Comparison of ENCODE assay signal across 11 mouse cellular contexts in the genomic region with DNA sequence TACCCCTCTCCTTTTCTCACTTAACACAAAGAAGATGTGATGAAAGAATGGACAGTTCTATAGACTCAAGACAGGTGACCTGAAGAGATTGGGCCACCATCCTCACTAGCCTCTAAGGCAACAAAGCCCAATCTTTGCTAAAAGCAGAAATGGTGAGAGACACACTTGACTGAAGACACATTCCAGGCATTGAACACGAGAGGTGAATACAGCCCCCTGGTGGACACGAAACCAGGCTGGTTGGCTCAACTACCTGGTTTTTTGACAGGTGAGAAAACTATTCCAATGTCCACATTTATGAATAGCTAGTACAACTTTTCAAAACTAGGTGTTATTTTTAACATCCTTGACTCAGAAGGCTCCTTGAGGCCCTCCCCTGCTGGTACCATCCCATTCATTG. TPM values are rescaled to one million over a fixed set of nuclear protein-coding genes. Genes with fewer than 3 reads are reported as not detected.
DNase-seq lines count a peak whose midpoint lies in the region; TF ChIP-seq lines count a peak whose summit lies in the region.
"Had no signal": no experiment of that assay in that cellular context is flagged by ENCODE, and none has a peak within 500 bp of the region (broad histone marks: within the 10 kb centered on the region; RNA-seq: fewer than 3 reads in every experiment).

No protein-coding gene starts in this region.

- no peak overlapping the region for H3K27ac ChIP-seq in left cerebral cortex, adult 2 months
- no peak overlapping the region for H3K27ac ChIP-seq in small intestine, adult 2 months (ENCODE audit: insufficient read depth, low read depth, low read length)
- H3K27ac ChIP-seq: embryonic facial prominence, embryonic 13.5 days; heart, embryonic 13.5 days; midbrain, embryonic 13.5 days had no signal

- intact Hi-C loops in left cerebral cortex, adult 2 months (cut with DNase I): no loop called here
- intact Hi-C loops in left cerebral cortex, postnatal 25 days (cut with DNase I): no loop called here
- intact Hi-C loops in gastrocnemius, postnatal 14 days (cut with DNase I; ENCODE audit: low total_unique reads): no loop called here

- H3K4me1 ChIP-seq in small intestine, adult 2 months (ENCODE audit: control insufficient read depth, insufficient read depth, insufficient read length, low read length): no peaks in the 10 kb centered on the region
- H3K4me1 ChIP-seq: embryonic facial prominence, embryonic 13.5 days; midbrain, embryonic 13.5 days had no signal

- peaks cover 7% of the 10 kb centered on the region for H3K36me3 ChIP-seq in small intestine, adult 2 months (ENCODE audit: control insufficient read depth, insufficient read depth, low read length)
- H3K36me3 ChIP-seq: midbrain, embryonic 13.5 days had no signal

- H3K4me3 ChIP-seq in left cerebral cortex, adult 2 months: no peak overlapping the region
- H3K4me3 ChIP-seq in small intestine, adult 2 months (ENCODE audit: low read depth, low read length): no peak overlapping the region
- H3K4me3 ChIP-seq: embryonic facial prominence, embryonic 13.5 days; heart, embryonic 13.5 days; midbrain, embryonic 13.5 days had no signal

- TF ChIP-seq CTCF in left cerebral cortex, adult 2 months (IDR thresholded peaks at IDR 0.05): peak; percentile 31
- TF ChIP-seq CTCF in small intestine, adult 2 months (IDR thresholded peaks at IDR 0.05; ENCODE audit: extremely low read depth, insufficient read length, insufficient replicate concordance, low read depth, low read length): peak; percentile 25; the same call in 1 of the 2 replicates

- 60% methylated on average over 2 of the region's 2 CpGs for WGBS in small intestine, adult 2 months

- peak; percentile 12 to 18 for DNase-seq in adrenal gland, postnatal 36 days
- no peak for DNase-seq in adrenal gland, postnatal 25 days
- no peak for DNase-seq in left cerebral cortex, adult 2 months (ENCODE audit: extremely low spot score in 1 of 2, low spot score in 2 of 2)
- DNase-seq in left cerebral cortex, postnatal 25 days (ENCODE audit: low spot score in 2 of 2): no peak
- peak; percentile 63 for DNase-seq in kidney, adult 9 months
- DNase-seq in cerebellum, postnatal 36 days: no peak
- DNase-seq in gastrocnemius, postnatal 14 days: no peak

- no peaks in the 10 kb centered on the region for H3K27me3 ChIP-seq in small intestine, adult 2 months (ENCODE audit: control insufficient read depth, insufficient read depth, low read length)
- H3K27me3 ChIP-seq: embryonic facial prominence, embryonic 13.5 days; heart, embryonic 13.5 days; midbrain, embryonic 13.5 days had no signal

- TF ChIP-seq POLR2A in small intestine, adult 2 months (IDR thresholded peaks at IDR 0.05; ENCODE audit: low read depth, low read length): no peak

RNA-seq across cellular contexts. Expression of a gene that starts 43.1 kb away (rescaled TPM):
- 10 to 100 TPM; 25.8 to 27.3 TPM for total RNA-seq in adrenal gland, postnatal 36 days (2021)
- total RNA-seq in adrenal gland, postnatal 25 days (2021): 30.9 and 34.2 TPM in 2 replicates
- total RNA-seq in left cerebral cortex, adult 2 months (2021): 100 to 1,000 TPM; 185 to 196 TPM
- total RNA-seq in left cerebral cortex, postnatal 25 days (2021): 100 to 1,000 TPM; 185 to 191 TPM
- 6.5 and 8.7 TPM in 2 replicates for polyA plus RNA-seq in small intestine, adult 2 months (2012; rRNA removed)
- 10 to 100 TPM; 19.6 to 24.4 TPM for total RNA-seq in gastrocnemius, postnatal 14 days (2021)

RNA-seq across cellular contexts. Expression of a gene that starts 51.7 kb away (rescaled TPM):
- total RNA-seq in adrenal gland, postnatal 36 days (2021): 10 to 100 TPM; 23.7 to 32.5 TPM
- 33.6 and 39.7 TPM in 2 replicates for total RNA-seq in adrenal gland, postnatal 25 days (2021)
- total RNA-seq in left cerebral cortex, adult 2 months (2021): 10 to 100 TPM; 26.8 to 29.3 TPM
- 10 to 100 TPM; 21.0 to 25.3 TPM for total RNA-seq in left cerebral cortex, postnatal 25 days (2021)
- polyA plus RNA-seq in small intestine, adult 2 months (2012; rRNA removed): 1.8 and 3.0 TPM in 2 replicates
- total RNA-seq in gastrocnemius, postnatal 14 days (2021): 10 to 100 TPM; 10.9 to 12.9 TPM

Comparison
In these comparisons a context has a peak if more than half of its experiments do, and no peak if none do; other contexts are left out.
1. DNase-seq: peak in adrenal gland, postnatal 36 days (2 of 2) and kidney, adult 9 months (single experiment); none in adrenal gland, postnatal 25 days (single experiment), left cerebral cortex, adult 2 months (0 of 2), left cerebral cortex, postnatal 25 days (0 of 2), cerebellum, postnatal 36 days (0 of 2) and gastrocnemius, postnatal 14 days (single experiment).